Comparison of ENCODE assay signal across 15 mouse cellular contexts in the genomic region with DNA sequence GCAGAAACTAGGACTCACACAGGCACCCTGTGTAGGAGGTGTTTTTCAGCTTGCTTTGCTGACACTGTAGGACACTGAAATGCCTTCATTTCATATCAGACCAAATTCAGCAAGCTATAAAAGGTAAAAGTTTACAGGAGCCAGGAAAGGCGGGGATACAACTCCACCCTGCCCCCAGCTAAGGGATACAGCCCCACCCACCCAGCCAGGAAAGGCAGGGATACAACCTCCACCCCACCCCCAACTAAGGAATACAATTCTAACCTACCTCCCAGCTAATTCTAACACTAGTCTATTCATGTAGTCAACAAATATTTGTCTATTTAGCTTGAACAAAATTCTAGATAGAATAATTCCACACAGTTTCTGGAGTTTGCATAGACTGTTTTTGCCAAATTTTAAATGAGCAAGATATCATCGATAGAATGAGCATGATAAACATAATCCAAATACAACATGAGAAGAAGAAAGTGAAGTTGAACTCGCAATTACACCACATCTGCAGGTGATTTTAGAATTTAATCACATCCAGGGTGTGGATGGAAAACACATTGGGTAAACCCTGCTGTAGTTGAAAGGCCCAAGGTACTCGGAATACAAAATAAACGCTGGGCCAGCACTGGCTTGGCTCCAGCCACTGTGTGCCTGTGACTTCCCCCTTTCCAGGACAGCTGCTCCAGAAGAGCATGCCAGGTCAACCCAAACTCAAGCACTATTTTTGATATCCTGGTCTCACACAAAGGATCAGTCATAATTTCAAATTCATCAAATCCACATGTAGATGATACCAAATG. TPM values are rescaled to one million over a fixed set of nuclear protein-coding genes. Genes with fewer than 3 reads are reported as not detected.
DNase-seq lines count a peak whose midpoint lies in the region; ATAC-seq and TF ChIP-seq lines count a peak whose summit lies in the region.
"Had no signal": no experiment of that assay in that cellular context is flagged by ENCODE, and none has a peak within 500 bp of the region (broad histone marks: within the 10 kb centered on the region; RNA-seq: fewer than 3 reads in every experiment).

No protein-coding gene starts in this region.

- no peak for TF ChIP-seq EP300 in lung, postnatal 0 days (IDR thresholded peaks at IDR 0.05)

- no peaks in the 10 kb centered on the region for H3K27me3 ChIP-seq in lung, postnatal 0 days (replicated peaks; ENCODE audit: insufficient read depth, low read length)
- no peaks in the 10 kb centered on the region for H3K27me3 ChIP-seq in midbrain, embryonic 13.5 days
- H3K27me3 ChIP-seq in hindbrain, postnatal 0 days (ENCODE audit: insufficient read depth, low read length), result no peaks in the 10 kb centered on the region
- H3K27me3 ChIP-seq: heart, embryonic 13.5 days; hindbrain, embryonic 15.5 days; limb, embryonic 12.5 days; midbrain, embryonic 12.5 days; neural tube, embryonic 12.5 days had no signal

- no peak overlapping the region for H3K9ac ChIP-seq in lung, postnatal 0 days (replicated peaks; ENCODE audit: low read depth)
- H3K9ac ChIP-seq in midbrain, embryonic 13.5 days (replicated peaks), result no peak overlapping the region
- H3K9ac ChIP-seq in hindbrain, postnatal 0 days (replicated peaks; ENCODE audit: low read length), result no peak overlapping the region
- H3K9ac ChIP-seq: heart, embryonic 13.5 days; hindbrain, embryonic 15.5 days; limb, embryonic 12.5 days; midbrain, embryonic 12.5 days; neural tube, embryonic 12.5 days had no signal

- no peaks in the 10 kb centered on the region for H3K9me3 ChIP-seq in lung, postnatal 0 days (ENCODE audit: low read length)
- H3K9me3 ChIP-seq in midbrain, embryonic 13.5 days, result no peaks in the 10 kb centered on the region
- H3K9me3 ChIP-seq in hindbrain, postnatal 0 days (ENCODE audit: low read length), result no peaks in the 10 kb centered on the region
- H3K9me3 ChIP-seq: heart, embryonic 13.5 days; hindbrain, embryonic 15.5 days; limb, embryonic 12.5 days; midbrain, embryonic 12.5 days; neural tube, embryonic 12.5 days had no signal

- H3K4me3 ChIP-seq in lung, postnatal 0 days (ENCODE audit: low read depth, low read length), result no peak overlapping the region
- no peak overlapping the region for H3K4me3 ChIP-seq in midbrain, embryonic 13.5 days (replicated peaks)
- H3K4me3 ChIP-seq in hindbrain, postnatal 0 days (ENCODE audit: low read length), result no peak overlapping the region
- H3K4me3 ChIP-seq: heart, embryonic 13.5 days; hindbrain, embryonic 15.5 days; limb, embryonic 12.5 days; midbrain, embryonic 12.5 days; neural tube, embryonic 12.5 days had no signal

- H3K4me2 ChIP-seq in lung, postnatal 0 days (replicated peaks; ENCODE audit: low read depth, low read length), result no peak overlapping the region
- no peak overlapping the region for H3K4me2 ChIP-seq in midbrain, embryonic 13.5 days (replicated peaks)
- H3K4me2 ChIP-seq in hindbrain, postnatal 0 days (ENCODE audit: low read depth, low read length), result no peak overlapping the region
- H3K4me2 ChIP-seq: heart, embryonic 13.5 days; hindbrain, embryonic 15.5 days; limb, embryonic 12.5 days; midbrain, embryonic 12.5 days; neural tube, embryonic 12.5 days had no signal

- H3K36me3 ChIP-seq in lung, postnatal 0 days (ENCODE audit: insufficient read depth, low read length), result no peaks in the 10 kb centered on the region
- H3K36me3 ChIP-seq in midbrain, embryonic 13.5 days, result no peaks in the 10 kb centered on the region
- no peaks in the 10 kb centered on the region for H3K36me3 ChIP-seq in hindbrain, postnatal 0 days (ENCODE audit: insufficient read depth, low read length)
- H3K36me3 ChIP-seq: heart, embryonic 13.5 days; hindbrain, embryonic 15.5 days; limb, embryonic 12.5 days; midbrain, embryonic 12.5 days; neural tube, embryonic 12.5 days had no signal

- ATAC-seq in lung, postnatal 0 days, result no peak
- no peak for ATAC-seq in midbrain, embryonic 13.5 days
- no peak for ATAC-seq in hindbrain, postnatal 0 days

- no peak overlapping the region for H3K27ac ChIP-seq in lung, postnatal 0 days (ENCODE audit: low read length)
- no peak overlapping the region for H3K27ac ChIP-seq in midbrain, embryonic 13.5 days
- no peak overlapping the region for H3K27ac ChIP-seq in hindbrain, postnatal 0 days
- H3K27ac ChIP-seq: heart, embryonic 13.5 days; hindbrain, embryonic 15.5 days; limb, embryonic 12.5 days; midbrain, embryonic 12.5 days; neural tube, embryonic 12.5 days had no signal

- intact Hi-C loops in heart, postnatal 10 days (cut with DNase I), result no loop called here

- TF ChIP-seq CTCF in lung, postnatal 0 days (IDR thresholded peaks at IDR 0.05), result no peak
- no peak for TF ChIP-seq CTCF in hindbrain, postnatal 0 days (IDR thresholded peaks at IDR 0.05; ENCODE audit: low read depth)

- H3K4me1 ChIP-seq in lung, postnatal 0 days (ENCODE audit: insufficient read depth, low read depth, low read length), result no peaks in the 10 kb centered on the region
- no peaks in the 10 kb centered on the region for H3K4me1 ChIP-seq in midbrain, embryonic 13.5 days (replicated peaks)
- no peaks in the 10 kb centered on the region for H3K4me1 ChIP-seq in hindbrain, postnatal 0 days (ENCODE audit: insufficient read depth, low read length)
- H3K4me1 ChIP-seq: heart, embryonic 13.5 days; hindbrain, embryonic 15.5 days; midbrain, embryonic 12.5 days; neural tube, embryonic 12.5 days had no signal

- WGBS in lung, postnatal 0 days, result 55% methylated on average over 5 of the region's 5 CpGs
- 85% methylated on average over 5 of the region's 5 CpGs for WGBS in midbrain, embryonic 13.5 days
- WGBS in hindbrain, postnatal 0 days, result 75% methylated on average over 5 of the region's 5 CpGs

- peak; percentile 14 for DNase-seq in adrenal gland, postnatal 14 days
- no peak for DNase-seq in adrenal gland, adult 18-20 months (ENCODE audit: low spot score in 2 of 2)
- peak; percentile 36 for DNase-seq in lung, postnatal 10 days
- no peak for DNase-seq in lung, postnatal 0 days (ENCODE audit: low spot score)
- peak; percentile 48 to 59 for DNase-seq in heart, postnatal 10 days
- peak; percentile 62 for DNase-seq in lung, postnatal 36 days
- DNase-seq in hindbrain, postnatal 0 days (ENCODE audit: low spot score), result no peak
- DNase-seq: cerebellum, adult 11 months; layer of hippocampus, adult 9-11 months had no signal

RNA-seq across cellular contexts. Expression of gene Ptgfr, which starts 7.1 kb away (rescaled TPM):
- total RNA-seq in adrenal gland, postnatal 14 days (2021), result 0.15 and 0.71 TPM in 2 replicates
- 1 to 10 TPM in 1 of 2 experiments, under 1 TPM in 1; 0.27 to 1.5 TPM for total RNA-seq in adrenal gland, adult 18-20 months (2021)
- polyA plus RNA-seq in lung, postnatal 0 days (2015; fragmentation: Nextera tagmentation; extraction: Ambion mirVana), result 0.63 and 0.74 TPM in 2 replicates
- 1 to 10 TPM in 1 of 2 experiments, under 1 TPM in 1; 0.92 to 1.6 TPM for total RNA-seq in heart, postnatal 10 days (2021)
- 0.43 and 0.44 TPM in 2 replicates for polyA plus RNA-seq in midbrain, embryonic 13.5 days (2015; fragmentation: Nextera tagmentation; extraction: Ambion mirVana)
- 0.72 and 2.8 TPM in 2 replicates for total RNA-seq in hindbrain, postnatal 0 days (2014; rRNA removed)
- 1.1 and 1.7 TPM in 2 replicates for polyA plus RNA-seq in hindbrain, postnatal 0 days (2015; fragmentation: Nextera tagmentation; extraction: Ambion mirVana)

Comparison
In these comparisons a context has a peak if more than half of its experiments do, and no peak if none do; other contexts are left out.
1. DNase-seq: peak in adrenal gland, postnatal 14 days (single experiment), lung, postnatal 10 days (single experiment), heart, postnatal 10 days (2 of 2) and lung, postnatal 36 days (single experiment); none in adrenal gland, adult 18-20 months (0 of 2), lung, postnatal 0 days (single experiment) and hindbrain, postnatal 0 days (single experiment).